Mouse (Mus musculus) G1E (cell line): ENCODE data around the gene Pwwp2a. TPM values are rescaled to one million over a fixed set of nuclear protein-coding genes. Genes with fewer than 3 reads are reported as not detected.

Source experiments
- ATAC-seq: 2 replicates; pipeline ENCODE4 v1.8.0; 2016; ENCODE audit warnings: mild to moderate bottlenecking; ENCODE audit not compliant: insufficient number of reproducible peaks, poor library complexity, low FRiP score, severe bottlenecking; ENCODE audit errors: extremely low read depth
- DNase-seq: peaks from one replicate; pipeline ENCODE4 v3.0.0; 2012; ENCODE audit warnings: low spot score
- H3K27me3 ChIP-seq: 2 replicates; pipeline ENCODE4 v1.6.1; 2012; ENCODE audit warnings: mild to moderate bottlenecking, low read length, inconsistent platforms; ENCODE audit not compliant: insufficient read depth
- H3K36me3 ChIP-seq: replicated peaks from 2 replicates; pipeline ENCODE3; 2012; ENCODE audit warnings: mild to moderate bottlenecking, inconsistent platforms
- H3K4me1 ChIP-seq: 2 replicates; pipeline ENCODE4 v1.6.1; 2012; ENCODE audit warnings: low read depth, low read length, inconsistent platforms, mixed read lengths; ENCODE audit not compliant: insufficient read depth
- H3K4me3 ChIP-seq: 2 replicates; pipeline ENCODE4 v1.5.1; 2012; ENCODE audit warnings: low read depth, mild to moderate bottlenecking, inconsistent platforms, low read length, moderate library complexity, mixed read lengths
- H3K9me3 ChIP-seq: replicated peaks from 2 replicates; pipeline ENCODE4 v1.6.1; 2012; ENCODE audit warnings: inconsistent platforms
- CTCF ChIP-seq: IDR thresholded peaks from 2 replicates; pipeline ENCODE4 v1.5.1; 2012; ENCODE audit warnings: low read depth, low read length, inconsistent platforms, mixed read lengths
- GATA1 ChIP-seq: IDR thresholded peaks from 2 replicates; pipeline ENCODE4 v1.6.1; 2012; ENCODE audit warnings: borderline replicate concordance, low read length, inconsistent platforms, mixed read lengths
- GATA2 ChIP-seq: IDR thresholded peaks from 2 replicates; pipeline ENCODE4 v1.6.1; 2012; ENCODE audit warnings: low read depth, low read length, inconsistent platforms, borderline replicate concordance
- POLR2AphosphoS5 ChIP-seq: IDR thresholded peaks from 2 replicates; pipeline ENCODE4 v1.6.1; 2012; ENCODE audit warnings: low read depth, low read length, inconsistent platforms; ENCODE audit not compliant: insufficient replicate concordance
- TAL1 ChIP-seq: conservative IDR thresholded peaks from 2 replicates; pipeline ENCODE4 v1.6.1; 2012; ENCODE audit warnings: low read depth, low read length, inconsistent platforms, mixed read lengths
- polyA plus RNA-seq: library from polyadenylated mRNA; stranded (reverse); fragments of >175 nt; gene quantifications from 2 replicates; pipeline ENCODE4 v1.2.3, GENCODE M21; 2012
- total RNA-seq, 2 experiments: library from RNA; stranded (forward) in 1 of 2; stranded (reverse) in 1 of 2; fragments of 200-1000 nt in 1 of 2; fragments of >200 nt in 1 of 2; fragmentation: Nextera tagmentation in 1 of 2; gene quantifications; 2 replicates each; pipeline ENCODE4 v1.2.3; 2014 to 2017

Pwwp2a gene
- total and polyA plus RNA-seq, 3 experiments: 5.2 to 73.2 (median 38.2) TPM

- TF ChIP-seq GATA2 (no peak), TAL1 (no peak), GATA1 (no peak), CTCF (no peak), POLR2AphosphoS5 (no peak)
- ATAC-seq (no peak), DNase-seq (no peak)
- Histone ChIP-seq H3K27me3 (peaks cover 30% of the 10 kb centered on the region), H3K9me3 (no peaks in the 10 kb centered on the region), H3K4me1 (peaks cover 12% of the 10 kb centered on the region), H3K36me3 (no peaks in the 10 kb centered on the region), H3K4me3 (no peak overlapping the region)
These were observed 69.7 kb downstream of the Pwwp2a start for GRCm38 (mm10) chr11:43751542-43751941.

- DNase-seq (no peak), ATAC-seq (no peak)
- Histone ChIP-seq H3K36me3 (no peaks in the 10 kb centered on the region), H3K4me3 (no peak overlapping the region), H3K27me3 (peaks cover 30% of the 10 kb centered on the region), H3K4me1 (no peaks in the 10 kb centered on the region), H3K9me3 (no peaks in the 10 kb centered on the region)
- TF ChIP-seq CTCF (no peak), GATA2 (no peak), TAL1 (no peak), GATA1 (no peak), POLR2AphosphoS5 (no peak)
These were observed 72.8 kb downstream of the Pwwp2a start for GRCm38 (mm10) chr11:43754568-43754967.

GRCm38 (mm10) chr11:43755411-43755810, 73.6 kb downstream of the Pwwp2a start:
- H3K27me3 ChIP-seq: peaks cover 30% of the 10 kb centered on the region
- no peaks in the 10 kb centered on the region for H3K36me3 ChIP-seq
- no peaks in the 10 kb centered on the region for H3K9me3 ChIP-seq
- no peak for ATAC-seq
- H3K4me3 ChIP-seq: no peak overlapping the region
- no peaks in the 10 kb centered on the region for H3K4me1 ChIP-seq
- TF ChIP-seq GATA1 (no peak), GATA2 (no peak), TAL1 (no peak), POLR2AphosphoS5 (no peak), CTCF (no peak)
- DNase-seq: no peak

GRCm38 (mm10) chr11:43758436-43758835, 76.6 kb downstream of the Pwwp2a start:
- DNase-seq (no peak), ATAC-seq (no peak)
- Histone ChIP-seq H3K27me3 (peaks cover 28% of the 10 kb centered on the region), H3K4me1 (no peaks in the 10 kb centered on the region), H3K9me3 (no peaks in the 10 kb centered on the region), H3K36me3 (no peaks in the 10 kb centered on the region), H3K4me3 (no peak overlapping the region)
- TF ChIP-seq POLR2AphosphoS5 (no peak), GATA2 (no peak), TAL1 (no peak), CTCF (no peak), GATA1 (no peak)

- Histone ChIP-seq H3K4me1 (peaks cover 4% of the 10 kb centered on the region), H3K4me3 (peak overlapping the region; percentile 54; the same call in 1 of the 2 replicates), H3K36me3 (no peaks in the 10 kb centered on the region), H3K27me3 (peaks cover 12% of the 10 kb centered on the region), H3K9me3 (no peaks in the 10 kb centered on the region)
- peak; percentile 12 for DNase-seq
- peak; percentile 29 for TF ChIP-seq CTCF
- no peak for TF ChIP-seq GATA2
- peak; percentile 60 for ATAC-seq
These were observed 85.3 kb downstream of the Pwwp2a start for GRCm38 (mm10) chr11:43766922-43767648.

GRCm38 (mm10) chr11:43767749-43768148, 86.0 kb downstream of the Pwwp2a start:
- Histone ChIP-seq H3K4me1 (peaks cover 4% of the 10 kb centered on the region), H3K9me3 (no peaks in the 10 kb centered on the region), H3K4me3 (no peak overlapping the region), H3K27me3 (peaks cover 9% of the 10 kb centered on the region), H3K36me3 (no peaks in the 10 kb centered on the region)
- DNase-seq: no peak
- TF ChIP-seq GATA1: no peak
- TF ChIP-seq CTCF: no peak
- no peak for TF ChIP-seq POLR2AphosphoS5
- no peak for TF ChIP-seq GATA2
- TF ChIP-seq TAL1: no peak
- no peak for ATAC-seq
